Mouse (Mus musculus): ENCODE data around the gene Sec11a.
"Not testable (repeated sequence)": the region's sequence is repeated elsewhere in the genome, so short reads cannot be mapped to it uniquely, and the experiment has no call there.

Gene Sec11a

DNA sequence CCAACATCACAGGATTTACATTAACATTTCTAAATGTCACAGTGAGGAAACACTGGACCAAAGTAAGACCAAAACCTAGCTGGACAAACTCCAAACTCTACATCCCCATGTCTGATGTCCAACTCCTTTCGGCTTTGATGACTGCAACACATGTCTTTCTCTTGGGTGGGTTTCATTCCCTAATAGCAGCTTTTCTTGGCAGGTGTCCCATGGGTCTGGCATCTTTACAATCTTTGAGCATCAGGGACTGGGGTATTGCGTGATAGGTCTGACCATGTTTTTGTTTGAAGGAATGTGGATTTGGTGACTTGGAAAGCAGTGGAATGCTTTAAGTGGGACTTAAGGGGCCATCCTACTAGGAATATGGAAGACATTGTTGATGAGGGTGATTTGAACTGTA is 9.3 kb upstream of the Sec11a start:
- in situ Hi-C loops (cut with MboI): no loop called here

DNA sequence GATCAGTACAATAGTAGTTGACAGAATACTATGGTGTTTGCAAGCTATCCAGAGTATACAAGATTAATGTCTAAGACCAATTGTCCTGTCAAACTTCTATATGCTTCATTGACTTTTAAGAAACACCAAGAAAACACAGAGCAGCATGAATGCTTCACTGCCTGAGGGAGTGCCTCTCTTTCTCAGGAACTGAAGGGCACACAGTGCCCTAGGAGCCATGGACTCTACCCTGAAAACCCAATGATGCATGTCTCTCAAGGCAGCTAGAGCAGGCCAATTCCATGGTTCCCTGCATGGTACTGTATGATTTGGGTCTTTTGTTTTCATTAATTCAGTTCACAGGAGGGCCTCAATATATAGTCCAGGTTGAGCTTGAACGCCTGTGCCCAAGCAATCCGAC is 6.7 kb upstream of the Sec11a start:
- in situ Hi-C loops (cut with MboI): no loop called here

DNA sequence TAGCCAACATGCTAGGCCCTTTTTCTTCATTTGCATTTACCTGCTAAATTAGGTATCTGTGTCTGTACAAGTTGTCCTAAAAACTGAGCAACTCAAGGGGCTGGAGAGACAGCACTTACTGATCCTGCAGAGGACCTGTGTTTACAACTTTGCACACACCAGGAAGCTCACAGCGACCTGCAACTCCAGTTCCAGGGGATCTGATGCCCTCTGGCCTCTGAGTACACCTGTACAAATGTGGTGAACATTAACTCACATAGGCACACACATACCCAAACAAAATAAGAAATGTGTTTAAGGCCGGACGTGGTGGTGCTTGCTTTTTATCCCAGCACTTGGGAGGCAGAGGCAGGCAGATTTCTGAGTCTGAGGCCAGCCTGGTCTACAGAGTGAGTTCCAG is 4.6 kb upstream of the Sec11a start:
- in situ Hi-C loops (cut with MboI): no loop called here

DNA sequence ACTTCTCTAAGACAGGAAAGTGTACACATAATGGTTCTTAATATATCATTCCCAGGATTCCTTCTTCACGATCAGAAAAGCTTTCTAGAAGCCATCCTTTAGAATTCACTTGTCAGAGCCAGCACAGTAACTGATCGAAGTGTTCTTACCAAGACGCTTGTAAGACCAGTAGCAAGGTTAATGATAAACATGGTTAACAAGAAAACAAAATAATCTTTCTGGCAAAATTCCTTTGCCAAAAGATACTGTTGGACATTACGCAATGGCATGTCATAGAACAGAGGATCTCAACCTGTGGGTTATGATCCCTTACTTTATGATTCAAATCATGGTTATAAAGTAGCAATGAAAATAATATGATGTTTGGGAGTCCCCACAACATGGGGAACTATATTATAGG is 3.9 kb upstream of the Sec11a start:
- in situ Hi-C loops (cut with MboI): no loop called here

DNA sequence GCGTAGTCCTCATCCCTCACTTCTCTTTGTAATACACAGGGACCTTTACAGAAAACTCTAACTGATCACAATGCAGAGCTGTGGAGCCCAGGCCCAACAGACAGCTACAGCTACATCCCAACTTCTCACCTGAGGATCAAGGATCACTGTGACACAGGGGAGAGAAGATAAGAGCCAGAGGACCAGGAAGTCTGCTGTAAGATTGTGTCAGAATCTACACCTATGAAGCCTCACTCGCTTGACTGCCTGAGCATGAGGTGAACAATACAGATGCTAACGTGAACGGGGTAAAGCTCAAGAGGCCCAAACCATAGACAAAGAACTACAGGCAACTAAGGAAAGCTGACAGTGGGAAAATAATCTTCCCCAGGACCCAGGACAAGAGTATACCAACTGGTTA is 7.8 kb downstream of the Sec11a start:
- in situ Hi-C loops (cut with MboI): no loop called here

DNA sequence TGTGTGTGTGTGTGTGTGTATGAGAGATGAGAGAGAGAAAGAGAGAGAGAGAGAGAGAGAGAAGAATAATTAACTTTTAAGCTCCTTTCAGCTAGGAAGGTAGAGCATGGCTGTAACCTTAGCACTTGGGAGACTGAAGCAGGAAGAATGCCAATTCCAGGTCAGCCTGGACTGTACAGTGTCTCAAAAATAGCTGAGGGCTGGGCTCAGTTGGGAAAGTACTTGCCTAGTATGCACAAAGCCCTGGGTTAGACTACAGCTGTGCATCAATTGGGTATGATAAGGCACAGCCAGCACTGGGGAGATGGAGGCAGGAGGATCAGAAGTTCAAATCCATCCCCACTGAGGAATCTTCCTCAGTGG is 10.3 kb downstream of the Sec11a start:
- in situ Hi-C loops (cut with MboI): not testable (repeated sequence)

DNA sequence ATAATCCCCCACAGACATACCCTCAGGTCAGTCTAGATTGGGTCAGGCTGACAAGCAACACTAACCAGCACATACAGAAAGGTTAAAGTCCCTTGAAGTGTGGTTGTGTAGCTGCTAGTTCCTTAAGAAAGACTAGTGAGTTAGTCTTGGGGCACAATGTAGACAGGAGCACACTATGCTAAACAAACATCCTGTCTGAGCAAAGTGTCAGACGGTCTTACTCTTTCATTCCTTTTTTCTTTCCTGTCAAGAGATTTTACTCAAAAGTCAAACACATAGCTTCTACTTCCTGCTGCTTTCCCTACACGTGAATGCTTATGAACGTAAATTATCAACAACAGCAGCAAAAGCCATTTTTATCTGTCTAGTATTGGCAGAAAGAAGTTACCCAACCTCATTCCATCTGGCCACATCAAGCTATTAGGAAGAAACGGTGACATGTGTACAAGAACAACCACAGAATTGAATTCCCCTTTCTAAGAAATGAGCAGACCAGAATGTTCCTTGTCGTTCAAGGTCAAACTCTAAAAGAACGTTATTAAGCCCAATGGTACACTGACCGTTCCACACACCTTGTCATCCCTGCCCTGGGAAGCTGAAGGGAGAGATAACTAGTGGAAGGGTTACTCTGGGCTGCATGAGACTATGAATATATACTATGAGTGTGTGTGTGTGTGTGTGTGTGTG is 10.8 kb downstream of the Sec11a start:
- in situ Hi-C loops (cut with MboI): not testable (repeated sequence)

DNA sequence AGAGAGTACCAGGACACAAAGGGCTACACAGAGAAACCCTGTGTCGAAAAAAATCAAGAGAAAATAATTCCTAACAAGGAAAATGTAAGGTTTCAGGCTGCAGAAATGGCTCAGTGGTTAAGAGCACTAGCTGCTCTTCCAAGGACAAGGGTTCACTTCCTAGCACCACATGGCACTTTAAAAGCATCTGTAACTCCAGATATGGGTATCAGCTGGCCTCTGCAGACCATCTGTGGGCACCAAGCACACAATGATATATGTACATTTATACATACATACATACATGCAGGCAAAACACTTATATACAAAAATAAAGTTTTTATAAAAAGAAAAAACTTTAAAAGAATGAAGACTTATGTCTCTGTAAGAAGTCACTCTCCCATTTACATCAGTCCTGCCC is 11.7 kb downstream of the Sec11a start:
- in situ Hi-C loops (cut with MboI): no loop called here

DNA sequence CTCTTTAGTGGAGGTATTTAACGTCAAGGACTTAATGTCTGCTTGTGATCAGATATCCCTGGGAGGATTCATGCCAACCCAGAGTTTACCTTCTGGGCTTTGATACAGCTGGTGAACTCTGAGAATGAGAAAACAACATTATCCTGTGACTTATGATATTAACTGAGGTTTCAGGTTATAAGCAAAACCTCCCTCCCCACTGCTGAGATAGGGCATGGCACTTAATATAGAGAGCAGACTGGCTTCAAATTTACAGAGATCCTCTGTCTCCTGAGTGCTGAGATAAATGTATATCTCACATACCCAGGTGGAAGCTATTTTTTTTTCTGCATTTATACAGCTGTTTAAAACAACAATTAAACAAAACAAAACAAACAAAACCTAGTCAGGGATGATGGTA is 14.8 kb downstream of the Sec11a start:
- in situ Hi-C loops (cut with MboI): no loop called here

DNA sequence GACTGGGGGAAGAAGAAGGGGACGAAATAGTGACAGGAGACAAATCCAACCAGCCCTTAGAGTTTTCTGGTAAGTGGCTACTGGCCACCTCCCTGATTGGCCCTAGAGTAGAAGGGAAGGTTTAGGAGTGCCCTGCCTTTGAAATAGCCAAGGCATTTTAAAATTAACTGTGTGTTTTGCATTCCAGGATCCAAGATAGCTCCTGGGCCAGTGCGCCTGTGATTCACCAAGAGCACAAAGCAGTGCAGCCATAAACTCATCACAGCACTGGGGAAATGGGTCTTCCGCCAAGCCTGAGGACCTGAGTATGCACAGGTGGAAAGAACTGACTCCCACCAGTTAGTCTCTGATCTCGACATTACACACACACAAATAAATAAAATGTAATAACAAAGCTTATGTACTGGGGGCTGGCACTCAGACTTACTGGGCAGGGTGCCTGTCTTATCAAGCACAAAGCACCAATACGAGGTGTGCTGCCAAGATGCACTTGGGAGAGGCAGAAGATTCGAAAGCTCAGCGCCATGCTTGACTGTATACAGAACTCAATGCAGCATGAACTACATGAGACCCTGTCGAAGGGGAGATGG is 15.9 kb downstream of the Sec11a start:
- in situ Hi-C loops (cut with MboI): no loop called here

DNA sequence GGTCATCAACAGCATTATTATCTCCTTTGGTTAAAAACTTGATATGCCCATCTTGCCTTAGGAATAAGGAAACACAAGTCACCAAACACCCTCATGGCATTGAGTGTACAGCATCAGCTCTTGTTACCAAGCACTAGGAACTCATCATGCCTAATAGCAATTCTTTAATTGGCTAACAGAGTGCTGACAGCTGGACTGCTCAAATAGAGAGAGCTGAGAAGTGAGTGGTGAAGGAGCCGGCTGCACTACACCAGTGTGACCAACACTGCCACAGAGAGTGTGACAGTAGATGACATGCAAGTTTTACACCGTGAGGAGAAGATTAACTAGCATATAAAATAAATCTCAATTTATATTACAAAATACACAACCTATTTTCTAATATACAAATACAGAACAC is 24.4 kb downstream of the Sec11a start:
- in situ Hi-C loops (cut with MboI): no loop called here

DNA sequence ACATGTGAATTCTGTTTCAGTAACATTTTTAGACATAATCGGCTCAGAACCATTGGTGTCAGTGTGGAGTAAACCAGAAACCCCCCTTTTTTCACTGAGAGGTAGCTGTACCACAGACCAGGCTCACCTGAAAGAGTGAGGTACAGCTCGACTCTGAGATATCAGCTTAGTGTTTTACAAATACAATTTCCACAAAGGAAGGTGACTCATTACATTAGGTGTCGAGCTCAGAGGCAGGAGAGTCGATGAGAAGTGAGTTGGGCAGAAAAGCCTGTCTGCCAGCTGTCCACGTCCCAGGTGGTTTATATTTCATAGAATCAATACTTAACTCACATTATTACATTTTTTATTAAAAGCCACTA is 28.0 kb downstream of the Sec11a start:
- in situ Hi-C loops (cut with MboI): no loop called here

DNA sequence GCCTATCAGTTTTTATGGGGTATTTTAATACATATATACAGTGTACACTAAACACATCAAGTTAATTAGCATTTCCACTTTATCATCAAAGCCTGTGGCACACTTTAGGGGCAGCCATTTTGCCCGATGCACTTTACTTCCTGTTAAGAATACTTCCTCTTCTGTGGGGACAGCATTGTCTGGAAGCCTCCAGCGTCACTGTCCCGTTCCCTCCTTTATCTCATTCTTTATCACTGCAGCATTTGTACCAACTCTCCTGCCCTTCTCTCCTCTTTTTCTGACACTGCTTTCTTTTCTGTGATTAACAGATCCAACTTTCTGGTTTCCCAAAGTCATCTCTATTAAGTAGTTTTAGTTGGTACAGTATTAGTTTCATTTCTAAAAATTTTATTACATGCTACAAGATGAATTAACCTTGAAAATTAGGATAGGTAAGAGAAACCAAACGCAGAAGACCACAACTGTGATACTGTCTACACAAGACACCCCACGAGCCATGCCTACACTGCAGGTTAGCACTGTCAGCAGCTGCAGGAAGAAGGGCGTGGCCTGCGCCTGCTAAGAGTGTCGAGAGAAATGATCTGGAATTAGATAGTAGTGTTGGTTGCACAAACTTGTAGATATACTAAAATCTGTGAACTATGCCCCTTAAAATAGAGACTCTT is 28.5 kb downstream of the Sec11a start:
- in situ Hi-C loops (cut with MboI): no loop called here

DNA sequence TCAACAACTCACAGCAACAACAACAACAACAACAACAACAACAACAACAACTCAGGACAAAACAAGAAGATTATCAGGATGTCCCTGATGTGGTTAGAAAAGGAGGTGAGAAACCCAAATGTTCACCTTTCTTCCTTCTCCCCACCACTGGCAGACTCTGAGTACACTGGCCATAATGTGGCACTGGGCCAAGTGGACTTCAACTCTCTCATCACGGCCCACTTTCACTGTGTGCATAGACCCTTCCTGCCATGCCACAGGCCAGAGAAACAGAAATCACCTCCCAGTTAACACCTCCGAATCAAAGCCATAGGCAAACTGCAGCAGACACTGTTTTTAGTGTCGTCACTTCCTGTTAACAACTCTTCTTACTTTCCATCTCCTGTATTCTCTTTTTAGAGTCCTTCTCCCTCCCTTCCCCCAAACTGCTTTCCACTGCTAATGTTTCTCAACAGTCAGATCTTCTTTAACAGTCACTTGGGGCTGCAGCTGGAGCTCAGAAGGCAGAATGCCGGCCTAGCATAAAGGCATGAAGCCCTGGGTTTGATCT is 29.6 kb downstream of the Sec11a start:
- in situ Hi-C loops (cut with MboI): no loop called here

DNA sequence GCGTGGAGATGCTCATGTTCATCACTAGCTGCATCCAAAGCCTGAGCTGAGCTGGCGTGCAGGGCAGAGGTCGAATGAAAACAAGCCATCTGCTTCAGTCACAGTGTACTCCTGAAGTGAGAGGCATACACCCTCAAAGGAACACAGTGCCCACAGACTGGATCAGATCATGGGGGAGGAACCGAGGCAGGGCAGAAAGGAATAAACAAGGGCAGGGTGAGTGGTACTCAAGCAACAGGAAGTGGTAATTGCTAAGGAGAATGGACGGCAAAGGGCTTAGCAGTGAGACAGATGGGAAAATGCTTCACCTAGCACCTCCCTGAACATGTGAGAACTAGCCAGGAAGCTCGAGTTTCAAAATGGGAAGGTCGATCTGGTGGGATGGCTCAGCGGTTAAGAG is 35.1 kb downstream of the Sec11a start:
- in situ Hi-C loops (cut with MboI): no loop called here

DNA sequence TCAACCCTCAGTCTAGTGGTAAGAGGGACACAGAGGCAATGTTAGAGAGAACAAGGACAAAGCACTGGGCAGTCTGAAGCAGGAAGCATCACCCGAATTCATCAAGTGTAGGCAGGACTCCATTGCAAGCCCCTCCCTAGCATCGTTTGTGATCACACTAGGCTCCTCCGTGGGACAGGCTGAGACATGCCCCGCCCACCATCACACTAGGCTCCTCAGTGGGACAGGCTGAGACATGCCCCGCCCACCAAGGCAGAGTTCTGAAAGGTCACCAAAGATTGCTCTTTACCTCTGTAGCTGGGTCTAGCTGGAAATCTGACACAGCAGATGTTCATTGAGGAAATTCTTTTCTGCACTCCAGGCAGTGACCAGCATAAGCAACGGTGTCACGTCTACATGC is 36.5 kb downstream of the Sec11a start:
- in situ Hi-C loops (cut with MboI): no loop called here

DNA sequence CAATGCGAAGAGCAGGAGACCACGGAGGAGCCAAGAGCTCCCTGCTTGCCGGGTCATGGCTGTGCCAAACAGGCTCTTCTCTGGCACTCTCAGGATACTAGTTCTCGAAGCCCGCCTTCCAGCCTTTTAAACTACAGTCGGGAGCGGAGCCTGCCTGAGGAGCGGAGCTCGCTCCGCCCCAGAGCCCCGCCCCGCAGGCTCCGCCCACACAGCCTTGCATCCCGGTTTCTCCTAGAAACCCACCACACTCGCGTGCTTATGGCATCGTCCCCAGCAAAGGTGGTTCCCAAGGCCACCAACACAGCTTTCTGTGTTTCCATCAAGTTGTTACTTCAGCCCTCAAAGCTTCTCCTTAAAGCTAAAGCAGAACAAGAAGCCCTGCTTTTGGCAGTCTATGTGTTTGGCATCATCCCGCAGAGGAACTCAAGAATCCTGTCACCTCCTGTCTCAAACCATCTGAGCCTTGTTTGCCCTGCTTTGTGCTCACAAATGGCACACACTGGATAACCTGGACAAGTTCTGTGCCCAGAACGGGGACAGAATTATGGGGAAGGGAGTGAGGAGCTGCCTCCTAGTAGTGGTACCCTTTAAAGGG is 42.6 kb downstream of the Sec11a start, which contains the start of gene Nmb:
TSS of gene Nmb (minus strand) at position 156 of the 595 bp plus-strand sequence.
- in situ Hi-C loops (cut with MboI): no loop called here

DNA sequence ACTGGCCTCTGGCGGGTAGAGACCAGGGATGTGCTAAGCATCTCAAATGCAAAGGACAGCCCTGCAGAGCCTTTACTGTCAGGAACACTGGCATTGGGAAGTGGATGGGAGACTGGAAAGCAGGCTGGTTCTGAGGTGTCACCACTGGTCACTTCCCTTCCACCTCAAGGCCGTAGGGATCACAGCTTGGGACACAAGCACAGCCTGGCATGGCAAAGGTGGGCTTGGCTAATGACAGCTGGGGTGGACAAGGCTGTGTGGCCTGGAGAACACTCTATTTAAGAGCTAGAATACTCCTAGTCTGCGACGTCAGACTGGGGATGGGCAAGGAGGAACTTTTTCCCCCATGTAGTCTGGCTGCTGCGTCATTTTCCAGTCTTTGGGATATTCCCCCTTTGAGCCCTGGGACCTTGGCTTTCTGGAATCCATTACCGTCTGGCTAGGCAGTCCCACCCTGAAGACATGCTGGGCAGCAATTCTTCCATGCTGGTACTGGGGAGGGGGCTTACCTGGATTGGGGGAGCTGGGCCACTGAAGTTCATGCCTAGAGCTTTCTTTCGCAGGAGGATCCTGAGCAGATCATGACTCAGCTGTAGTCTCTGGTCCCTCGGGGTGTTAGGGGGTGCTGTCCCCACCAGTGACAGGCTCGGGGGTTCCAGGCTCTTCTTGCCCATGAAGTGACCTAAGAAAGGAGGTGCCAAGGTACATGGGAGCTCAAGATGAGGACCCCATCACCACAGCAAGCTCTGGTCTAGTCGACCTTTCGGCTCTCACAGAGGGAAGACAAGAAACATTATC is 43.8 kb downstream of the Sec11a start:
- in situ Hi-C loops (cut with MboI): no loop called here

DNA sequence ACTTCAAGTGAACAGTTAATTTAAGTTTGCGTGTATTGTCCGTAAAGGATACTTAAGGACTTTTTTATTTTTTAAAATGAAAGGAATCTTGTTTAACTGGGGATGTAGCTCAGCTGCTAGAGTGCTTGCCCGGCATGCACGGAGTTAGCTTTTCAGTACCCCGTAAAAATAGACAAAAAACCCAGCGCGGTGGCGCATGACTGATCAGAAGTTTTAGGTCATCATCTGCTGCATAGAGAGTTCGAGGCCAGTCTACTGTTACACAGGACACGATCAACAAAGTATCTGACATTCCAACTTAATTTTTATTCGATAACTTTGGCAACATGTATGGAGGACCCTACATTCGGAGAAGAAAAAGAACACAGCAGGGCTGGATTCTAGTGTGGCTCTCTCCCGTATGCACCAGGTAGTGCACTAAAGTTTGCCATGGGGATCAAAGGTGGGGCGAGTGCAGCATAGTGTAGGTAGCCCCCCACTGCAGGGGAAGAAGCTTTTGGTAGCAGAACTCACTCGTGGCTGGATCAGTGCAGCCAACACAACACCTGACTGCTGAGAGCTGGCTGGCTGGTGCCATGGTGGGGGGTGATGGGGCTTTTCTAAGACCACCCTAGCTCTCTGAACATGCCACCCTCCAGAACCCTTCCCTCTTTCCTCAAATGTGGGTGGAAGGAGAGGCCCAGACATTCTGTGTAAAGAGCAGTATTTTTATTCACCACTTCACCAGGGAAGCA is 45.9 kb downstream of the Sec11a start:
- in situ Hi-C loops (cut with MboI): no loop called here

DNA sequence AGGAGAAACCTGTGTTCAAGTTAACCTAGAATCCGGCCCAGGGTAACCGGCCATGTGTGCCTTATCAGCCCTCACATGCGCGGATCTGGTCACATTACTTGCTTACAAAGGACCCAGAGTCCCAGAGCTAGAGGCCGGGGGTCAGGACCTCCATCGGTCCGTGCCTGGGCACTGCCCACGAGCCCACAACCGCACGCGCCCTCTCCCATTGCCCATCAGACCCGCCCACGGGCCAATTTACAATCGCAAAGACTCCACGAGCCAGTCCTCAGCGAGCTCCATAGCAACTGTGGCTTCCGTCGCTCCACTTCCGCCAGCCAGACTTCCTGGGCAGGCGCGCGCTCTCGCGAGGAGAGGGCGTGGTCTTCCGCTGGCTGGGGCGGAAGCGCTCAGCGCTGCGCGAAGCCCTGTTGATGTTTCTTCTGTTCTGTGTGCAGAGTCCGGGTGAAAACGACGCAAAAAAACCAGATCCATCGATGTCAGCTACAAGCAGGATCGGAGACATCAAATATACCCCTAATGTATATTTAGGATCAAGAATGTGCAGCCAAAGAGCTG is 46.6 kb downstream of the Sec11a start, which contains the start of gene Wdr73:
TSS of gene Wdr73 (minus strand) at position 326 of the 558 bp plus-strand sequence.
- in situ Hi-C loops (cut with MboI): no loop called here

DNA sequence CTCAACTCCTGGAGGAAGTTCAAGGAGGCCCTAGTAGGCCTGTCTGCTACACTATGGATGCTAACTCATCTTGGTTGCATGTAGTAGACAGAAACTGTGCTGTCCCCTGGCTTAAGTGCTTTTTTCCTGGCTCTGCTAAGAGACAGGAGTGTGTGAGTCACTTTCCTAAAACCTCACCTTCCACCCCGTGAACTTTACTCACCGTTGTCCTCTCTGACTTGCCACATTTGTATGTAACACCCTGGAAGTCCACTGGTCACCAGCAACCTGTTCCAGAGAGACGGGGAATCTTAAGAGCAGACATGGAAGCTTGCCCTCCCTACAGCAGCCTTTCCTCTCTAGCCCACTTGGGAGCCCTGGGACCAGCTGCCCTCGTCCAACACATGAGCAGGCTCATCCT is 49.9 kb downstream of the Sec11a start:
- in situ Hi-C loops (cut with MboI): no loop called here

Data from mature B cell (primary cell).